Mouse (Mus musculus): ENCODE measurements around the gene Prrt3. TPM values are rescaled to one million over a fixed set of nuclear protein-coding genes. Genes with fewer than 3 reads are reported as not detected.

Prrt3 gene
- polyA plus RNA-seq, 1 experiment from 2014 or later: 0.94 TPM

- no peak overlapping the region for H3K27ac ChIP-seq (ENCODE audit: low read depth, low read length)
- DNase-seq (ENCODE audit: low spot score) (no peak), ATAC-seq (ENCODE audit: insufficient read depth, low FRiP score, low TSS enrichment) (no peak)
- H3K9me3 ChIP-seq (ENCODE audit: control insufficient read depth, low read length): no peaks in the 10 kb centered on the region
- H3K4me2 ChIP-seq (ENCODE audit: low read depth): no peak overlapping the region
- H3K4me1 ChIP-seq (ENCODE audit: control insufficient read depth, insufficient read depth, low read length): peaks cover 5% of the 10 kb centered on the region; the same call in 1 of the 2 replicates
- peaks cover 13% of the 10 kb centered on the region for H3K36me3 ChIP-seq (ENCODE audit: control insufficient read depth, insufficient read depth, low read length)
- H3K9ac ChIP-seq (ENCODE audit: low read length): no peak overlapping the region
- H3K4me3 ChIP-seq (ENCODE audit: low read depth, low read length): no peak overlapping the region
- H3K27me3 ChIP-seq (ENCODE audit: control insufficient read depth, insufficient read depth, low read length): no peaks in the 10 kb centered on the region
- 92% methylated on average over 7 of the region's 8 CpGs for WGBS
These were observed 57.3 kb downstream of the Prrt3 start for GRCm38 (mm10) chr6:113444207-113444965.

Small RNAs within 50 kb of the gene (microRNA-seq; reads per million reads assigned to microRNA genes)
- gene Gm23365: not detected

Other genes starting within 250 kb of the Prrt3 start
- gene Cpne9, start 219.6 kb downstream of the Prrt3 start, polyA plus RNA-seq (2014; fragmentation: Nextera tagmentation; extraction: Ambion mirVana): 0.08 and 0.18 TPM in 2 replicates
- gene Brpf1, start 194.8 kb downstream of the Prrt3 start, polyA plus RNA-seq (2014; fragmentation: Nextera tagmentation; extraction: Ambion mirVana): 27.1 and 28.4 TPM in 2 replicates
- gene Ogg1, start 175.0 kb downstream of the Prrt3 start, polyA plus RNA-seq (2014; fragmentation: Nextera tagmentation; extraction: Ambion mirVana): 13.1 and 14.0 TPM in 2 replicates
- 50.8 and 56.0 TPM in 2 replicates for gene Camk1, start 157.9 kb downstream of the Prrt3 start, polyA plus RNA-seq (2014; fragmentation: Nextera tagmentation; extraction: Ambion mirVana)
- gene Tada3, start 124.0 kb downstream of the Prrt3 start, polyA plus RNA-seq (2014; fragmentation: Nextera tagmentation; extraction: Ambion mirVana): 56.3 and 60.7 TPM in 2 replicates
- gene Arpc4, start 123.8 kb downstream of the Prrt3 start, polyA plus RNA-seq (2014; fragmentation: Nextera tagmentation; extraction: Ambion mirVana): 202 and 215 TPM in 2 replicates
- gene Ttll3, start 112.7 kb downstream of the Prrt3 start, polyA plus RNA-seq (2014; fragmentation: Nextera tagmentation; extraction: Ambion mirVana): 3.4 and 4.3 TPM in 2 replicates
- gene Rpusd3, start 82.6 kb downstream of the Prrt3 start, polyA plus RNA-seq (2014; fragmentation: Nextera tagmentation; extraction: Ambion mirVana): 27.7 and 27.9 TPM in 2 replicates
- gene Cidec, start 66.2 kb downstream of the Prrt3 start, polyA plus RNA-seq (2014; fragmentation: Nextera tagmentation; extraction: Ambion mirVana): 0.19 TPM in 1 of 2 replicates, not detected in the other
- 74.7 and 75.9 TPM in 2 replicates for gene Jagn1, start 59.4 kb downstream of the Prrt3 start, polyA plus RNA-seq (2014; fragmentation: Nextera tagmentation; extraction: Ambion mirVana)
- gene Il17re, start 43.4 kb downstream of the Prrt3 start, polyA plus RNA-seq (2014; fragmentation: Nextera tagmentation; extraction: Ambion mirVana): 0.77 and 0.78 TPM in 2 replicates
- 3.2 and 3.4 TPM in 2 replicates for gene Il17rc, start 30.5 kb downstream of the Prrt3 start, polyA plus RNA-seq (2014; fragmentation: Nextera tagmentation; extraction: Ambion mirVana)
- gene Creld1, start 18.6 kb downstream of the Prrt3 start, polyA plus RNA-seq (2014; fragmentation: Nextera tagmentation; extraction: Ambion mirVana): 33.6 and 41.1 TPM in 2 replicates
- gene Emc3, start 29.7 kb upstream of the Prrt3 start, polyA plus RNA-seq (2014; fragmentation: Nextera tagmentation; extraction: Ambion mirVana): 82.4 and 89.4 TPM in 2 replicates
- gene Fancd2, start 29.8 kb upstream of the Prrt3 start, polyA plus RNA-seq (2014; fragmentation: Nextera tagmentation; extraction: Ambion mirVana): 13.6 and 15.7 TPM in 2 replicates
- not detected in 2 replicates for gene Fancd2os, start 98.8 kb upstream of the Prrt3 start, polyA plus RNA-seq (2014; fragmentation: Nextera tagmentation; extraction: Ambion mirVana)
- gene Brk1, start 102.8 kb upstream of the Prrt3 start, polyA plus RNA-seq (2014; fragmentation: Nextera tagmentation; extraction: Ambion mirVana): 220 and 232 TPM in 2 replicates
- 64.9 and 68.2 TPM in 2 replicates for gene Vhl, start 122.0 kb upstream of the Prrt3 start, polyA plus RNA-seq (2014; fragmentation: Nextera tagmentation; extraction: Ambion mirVana)
- 2.4 and 2.6 TPM in 2 replicates for gene Irak2, start 136.5 kb upstream of the Prrt3 start, polyA plus RNA-seq (2014; fragmentation: Nextera tagmentation; extraction: Ambion mirVana)
- gene Tatdn2, start 195.1 kb upstream of the Prrt3 start, polyA plus RNA-seq (2014; fragmentation: Nextera tagmentation; extraction: Ambion mirVana): 0.95 and 0.97 TPM in 2 replicates
- 0.39 TPM in 1 of 2 replicates, not detected in the other for gene Ghrl, start 217.9 kb upstream of the Prrt3 start, polyA plus RNA-seq (2014; fragmentation: Nextera tagmentation; extraction: Ambion mirVana)
- gene Sec13, start 238.8 kb upstream of the Prrt3 start, polyA plus RNA-seq (2014; fragmentation: Nextera tagmentation; extraction: Ambion mirVana): 302 and 309 TPM in 2 replicates

Measured in neural tube, embryonic 11.5 days (tissue).